Mouse (Mus musculus) heart, embryonic 13.5 days (tissue): ENCODE measurements around the gene Dop1b. TPM values are rescaled to one million over a fixed set of nuclear protein-coding genes. Genes with fewer than 3 reads are reported as not detected.
"Not testable (repeated sequence)": the region's sequence is repeated elsewhere in the genome, so short reads cannot be mapped to it uniquely, and the experiment has no call there.

ENCODE experiments used
- ATAC-seq: fragments of 200-750 bp; cut with Nextera tagmentation; 2 replicates; pipeline ENCODE4 v1.8.0; 2017; ENCODE audit warnings: moderate TSS enrichment; ENCODE audit not compliant: insufficient number of reproducible peaks, low FRiP score, low TSS enrichment; ENCODE audit errors: extremely low read depth
- H3K27ac ChIP-seq: fragments of 300-500 bp; sonication (generic); replicated peaks from 2 replicates; pipeline ENCODE4 v1.5.1; 2015; ENCODE audit warnings: moderate library complexity, mild to moderate bottlenecking, inconsistent platforms
- H3K27me3 ChIP-seq: fragments of 300-500 bp; sonication (generic); replicated peaks from 2 replicates; pipeline ENCODE4 v1.6.1; 2015; ENCODE audit warnings: mild to moderate bottlenecking, inconsistent platforms
- H3K36me3 ChIP-seq: fragments of 300-500 bp; sonication (generic); 2 replicates; pipeline ENCODE4 v1.6.1; 2015; ENCODE audit warnings: mild to moderate bottlenecking, inconsistent platforms
- H3K4me1 ChIP-seq: fragments of 300-500 bp; sonication (generic); 2 replicates; pipeline ENCODE4 v1.6.1; 2015; ENCODE audit warnings: inconsistent platforms
- H3K4me2 ChIP-seq: fragments of 300-500 bp; sonication (generic); 2 replicates; pipeline ENCODE4 v1.6.1; 2015; ENCODE audit warnings: inconsistent platforms, mild to moderate bottlenecking, moderate library complexity
- H3K4me3 ChIP-seq: fragments of 300-500 bp; sonication (generic); 2 replicates; pipeline ENCODE4 v1.5.1; 2015; ENCODE audit warnings: moderate library complexity, mild to moderate bottlenecking, inconsistent platforms
- H3K9ac ChIP-seq: fragments of 300-500 bp; sonication (generic); 2 replicates; pipeline ENCODE4 v1.6.1; 2015; ENCODE audit warnings: inconsistent platforms, mild to moderate bottlenecking, moderate library complexity
- H3K9me3 ChIP-seq: fragments of 300-500 bp; sonication (generic); 2 replicates; pipeline ENCODE4 v1.6.1; 2016; ENCODE audit warnings: inconsistent platforms
- WGBS: fragments of 180-500 bp; shearing (Covaris S2); methylation state at CpG from one replicate; pipeline ENCODE4 v1.1.7; 2015; ENCODE audit warnings: mixed read lengths; 5-methylcytosine and 5-hydroxymethylcytosine counted together
- polyA plus RNA-seq: library from polyadenylated mRNA; unstranded; fragments of >200 nt; fragmentation: Nextera tagmentation; extraction: Ambion mirVana; gene quantifications from 2 replicates; pipeline ENCODE4 v1.2.1, GENCODE M21; 2015

The Dop1b gene
- polyA plus RNA-seq, 1 experiment from 2014 or later, result 6.0 TPM

GRCm38 (mm10) chr16:93763378-93763777 lies 51.7 kb downstream of the Dop1b start:
- H3K4me2 ChIP-seq, result no peak overlapping the region
- H3K27ac ChIP-seq, result no peak overlapping the region
- H3K4me3 ChIP-seq, result no peak overlapping the region
- ATAC-seq, result no peak
- H3K27me3 ChIP-seq, result no peaks in the 10 kb centered on the region; the same call in 1 of the 2 replicates
- peaks cover 36% of the 10 kb centered on the region for H3K36me3 ChIP-seq
- 65% methylated on average over 6 of the region's 6 CpGs for WGBS
- H3K4me1 ChIP-seq, result no peaks in the 10 kb centered on the region
- no peaks in the 10 kb centered on the region for H3K9me3 ChIP-seq
- no peak overlapping the region for H3K9ac ChIP-seq

DNA sequence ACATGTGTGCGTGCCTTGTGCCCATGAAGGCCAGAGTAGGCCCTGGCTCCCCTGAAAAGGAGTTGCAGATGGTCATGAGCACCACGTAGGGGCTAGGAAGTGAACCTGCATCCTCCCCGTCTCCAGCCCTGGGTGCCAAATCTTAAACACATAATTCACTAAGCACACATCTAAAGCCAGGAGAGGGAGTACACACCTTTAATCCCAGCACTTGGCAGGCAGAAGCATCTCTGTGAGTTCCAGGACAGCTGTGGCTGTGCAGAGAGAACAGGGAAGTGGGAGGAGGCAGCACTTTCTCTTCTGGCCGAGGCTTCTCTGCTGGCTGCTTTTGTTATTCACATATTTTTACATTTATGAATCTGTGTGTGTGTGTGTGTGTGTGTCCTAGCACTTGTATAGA lies 52.9 kb downstream of the Dop1b start:
- no peaks in the 10 kb centered on the region for H3K9me3 ChIP-seq
- H3K4me3 ChIP-seq, result no peak overlapping the region
- ATAC-seq, result no peak
- peaks cover 42% of the 10 kb centered on the region for H3K36me3 ChIP-seq
- WGBS, result 66% methylated on average over 4 of the region's 4 CpGs
- H3K4me1 ChIP-seq, result peaks cover 3% of the 10 kb centered on the region; the same call in 1 of the 2 replicates
- H3K4me2 ChIP-seq, result no peak overlapping the region
- no peak overlapping the region for H3K27ac ChIP-seq
- no peaks in the 10 kb centered on the region; the same call in 1 of the 2 replicates for H3K27me3 ChIP-seq
- no peak overlapping the region for H3K9ac ChIP-seq

- Histone ChIP-seq H3K4me1 (peaks cover 15% of the 10 kb centered on the region), H3K9me3 (no peaks in the 10 kb centered on the region), H3K4me2 (no peak overlapping the region), H3K27ac (no peak overlapping the region), H3K36me3 (peaks cover 31% of the 10 kb centered on the region), H3K27me3 (no peaks in the 10 kb centered on the region; the same call in 1 of the 2 replicates), H3K9ac (no peak overlapping the region), H3K4me3 (no peak overlapping the region)
- no peak for ATAC-seq
- WGBS, result 46% methylated on average over 4 of the region's 4 CpGs
These were observed 55.3 kb downstream of the Dop1b start for GRCm38 (mm10) chr16:93766956-93767355.

- Histone ChIP-seq H3K36me3 (peaks cover 25% of the 10 kb centered on the region), H3K27ac (no peak overlapping the region), H3K9me3 (no peaks in the 10 kb centered on the region), H3K4me3 (no peak overlapping the region), H3K27me3 (no peaks in the 10 kb centered on the region; the same call in 1 of the 2 replicates), H3K4me1 (peaks cover 15% of the 10 kb centered on the region), H3K9ac (no peak overlapping the region), H3K4me2 (no peak overlapping the region)
- 56% methylated on average over 6 of the region's 6 CpGs for WGBS
- no peak for ATAC-seq
These were observed 55.8 kb downstream of the Dop1b start for GRCm38 (mm10) chr16:93767548-93767947.

GRCm38 (mm10) chr16:93769621-93770020 lies 57.9 kb downstream of the Dop1b start:
- H3K9ac ChIP-seq, result peak overlapping the region; percentile 28; the same call in 1 of the 2 replicates
- H3K27ac ChIP-seq, result no peak overlapping the region
- H3K27me3 ChIP-seq, result no peaks in the 10 kb centered on the region; the same call in 1 of the 2 replicates
- H3K9me3 ChIP-seq, result no peaks in the 10 kb centered on the region
- no peak overlapping the region for H3K4me2 ChIP-seq
- H3K4me1 ChIP-seq, result peaks cover 15% of the 10 kb centered on the region
- 43% methylated on average over 15 of the region's 15 CpGs for WGBS
- peaks cover 27% of the 10 kb centered on the region for H3K36me3 ChIP-seq
- no peak for ATAC-seq
- H3K4me3 ChIP-seq, result no peak overlapping the region

- no peak overlapping the region; the same call in 1 of the 2 replicates for H3K4me3 ChIP-seq
- no peak overlapping the region for H3K27ac ChIP-seq
- peak; percentile 58; the same call in 1 of the 2 replicates for ATAC-seq
- peak overlapping the region; percentile 33 for H3K4me2 ChIP-seq
- WGBS, result 60% methylated on average over 32 of the region's 32 CpGs
- peaks cover 15% of the 10 kb centered on the region for H3K4me1 ChIP-seq
- H3K27me3 ChIP-seq, result no peaks in the 10 kb centered on the region; the same call in 1 of the 2 replicates
- peaks cover 26% of the 10 kb centered on the region for H3K36me3 ChIP-seq
- H3K9me3 ChIP-seq, result no peaks in the 10 kb centered on the region
- peak overlapping the region; percentile 58; the same call in 1 of the 2 replicates for H3K9ac ChIP-seq
These were observed 58.7 kb downstream of the Dop1b start for GRCm38 (mm10) chr16:93770271-93770926.

DNA sequence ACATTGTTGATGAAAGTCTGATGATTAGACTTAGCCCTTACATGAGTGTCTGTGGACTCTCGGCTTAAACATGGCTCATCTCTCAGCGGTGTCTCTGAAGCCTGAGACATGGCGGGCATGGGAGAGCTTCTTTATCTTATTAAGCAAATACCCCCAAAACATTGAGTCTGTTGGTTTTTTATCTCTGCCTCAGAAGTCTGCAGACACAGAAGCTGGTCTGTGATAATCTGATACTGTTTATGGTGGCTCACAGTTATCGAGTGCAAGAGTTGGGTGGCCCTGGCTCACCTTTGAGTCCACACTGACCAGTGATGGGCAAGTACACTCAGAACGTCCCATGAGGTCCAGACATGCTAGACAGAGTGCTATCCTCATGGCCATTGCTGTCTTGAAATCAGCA lies 63.0 kb downstream of the Dop1b start:
- Histone ChIP-seq H3K36me3 (peaks cover 16% of the 10 kb centered on the region), H3K4me1 (peaks cover 11% of the 10 kb centered on the region), H3K9ac (no peak overlapping the region), H3K27me3 (no peaks in the 10 kb centered on the region), H3K9me3 (no peaks in the 10 kb centered on the region), H3K27ac (no peak overlapping the region), H3K4me2 (no peak overlapping the region), H3K4me3 (no peak overlapping the region)
- WGBS, result 67% methylated on average over 5 of the region's 5 CpGs
- ATAC-seq, result no peak

DNA sequence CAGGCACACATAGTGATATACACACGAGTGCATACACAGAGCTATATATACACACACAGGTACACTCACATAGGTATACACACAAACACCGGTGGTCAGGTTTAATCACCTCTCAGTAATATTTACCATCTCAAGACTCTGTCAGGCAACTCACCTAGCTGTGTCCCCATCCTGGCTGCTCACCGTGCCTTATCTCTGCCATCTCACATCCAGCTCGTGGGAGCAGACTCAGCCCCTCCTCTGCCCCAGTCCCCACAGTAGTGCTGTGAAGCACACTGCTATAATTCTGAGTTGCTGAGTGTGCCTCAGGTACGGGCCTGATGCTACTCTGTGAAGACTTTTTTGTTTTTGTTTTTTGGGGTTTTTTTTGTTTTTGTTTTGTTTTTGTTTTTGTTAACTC lies 64.8 kb downstream of the Dop1b start:
- H3K4me3 ChIP-seq, result no peak overlapping the region
- H3K9ac ChIP-seq, result no peak overlapping the region
- peaks cover 6% of the 10 kb centered on the region for H3K4me1 ChIP-seq
- no peak overlapping the region for H3K4me2 ChIP-seq
- WGBS, result 68% methylated on average over 5 of the region's 5 CpGs
- ATAC-seq, result no peak
- no peaks in the 10 kb centered on the region for H3K27me3 ChIP-seq
- no peaks in the 10 kb centered on the region for H3K9me3 ChIP-seq
- no peak overlapping the region for H3K27ac ChIP-seq
- peaks cover 10% of the 10 kb centered on the region; the same call in 1 of the 2 replicates for H3K36me3 ChIP-seq

DNA sequence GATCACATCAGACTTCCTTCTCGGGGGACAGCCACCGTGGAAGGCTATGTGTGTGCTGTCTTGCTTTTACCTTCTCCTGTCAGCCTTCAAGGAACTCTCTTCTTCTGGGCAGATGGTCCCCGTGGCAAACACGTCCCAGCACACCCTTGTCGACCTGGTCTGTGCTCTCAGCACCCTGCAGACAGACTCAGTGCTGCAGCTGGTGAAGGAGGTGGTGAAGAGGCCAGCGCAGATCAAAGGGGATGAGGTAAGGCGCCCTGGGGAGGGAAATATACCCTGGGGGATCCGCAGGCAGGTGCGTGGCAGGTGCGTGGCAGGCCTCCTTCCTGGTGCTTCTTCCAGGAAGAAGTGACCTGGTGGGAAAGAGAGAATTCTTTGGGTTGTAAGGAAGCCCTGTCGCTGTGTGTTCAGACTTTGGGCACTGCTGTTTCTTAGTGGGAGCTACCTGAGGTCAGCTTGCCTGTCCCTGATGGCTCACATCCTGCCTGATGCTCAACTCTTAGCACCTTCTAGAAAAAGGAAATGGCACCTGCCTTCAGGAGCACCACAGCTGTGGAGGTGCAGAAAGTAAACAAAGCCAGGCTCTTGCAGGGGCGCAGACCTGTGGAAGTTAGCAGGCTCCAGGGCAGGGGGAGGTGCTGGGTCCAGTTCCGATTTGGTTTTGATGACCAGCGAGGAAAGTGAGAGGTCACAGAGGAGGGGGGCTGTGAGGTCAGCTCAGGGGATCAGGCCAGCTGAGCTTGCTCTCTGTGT lies 65.7 kb downstream of the Dop1b start:
- Histone ChIP-seq H3K4me2 (no peak overlapping the region), H3K4me1 (peaks cover 6% of the 10 kb centered on the region), H3K9ac (no peak overlapping the region), H3K27me3 (no peaks in the 10 kb centered on the region), H3K27ac (no peak overlapping the region), H3K36me3 (peaks cover 10% of the 10 kb centered on the region; the same call in 1 of the 2 replicates), H3K4me3 (no peak overlapping the region), H3K9me3 (no peaks in the 10 kb centered on the region)
- 46% methylated on average over 14 of the region's 14 CpGs for WGBS
- no peak for ATAC-seq

- peaks cover 10% of the 10 kb centered on the region; the same call in 1 of the 2 replicates for H3K36me3 ChIP-seq
- H3K27ac ChIP-seq, H3K9ac ChIP-seq, H3K4me3 ChIP-seq, H3K4me1 ChIP-seq, H3K9me3 ChIP-seq, H3K4me2 ChIP-seq, H3K27me3 ChIP-seq, ATAC-seq: not testable (repeated sequence)
- 70% methylated on average over 4 of the region's 4 CpGs for WGBS
These were observed 66.7 kb downstream of the Dop1b start for GRCm38 (mm10) chr16:93778393-93778792.

GRCm38 (mm10) chr16:93779554-93779953 lies 67.8 kb downstream of the Dop1b start:
- Histone ChIP-seq H3K27me3 (no peaks in the 10 kb centered on the region), H3K36me3 (peaks cover 9% of the 10 kb centered on the region), H3K4me2 (no peak overlapping the region), H3K9me3 (peaks cover 6% of the 10 kb centered on the region), H3K4me1 (peaks cover 6% of the 10 kb centered on the region), H3K27ac (no peak overlapping the region), H3K4me3 (no peak overlapping the region), H3K9ac (no peak overlapping the region)
- ATAC-seq, result no peak
- 77% methylated on average over 4 of the region's 4 CpGs for WGBS
